Mouse (Mus musculus): ENCODE results near the gene Ak4. TPM values are rescaled to one million over a fixed set of nuclear protein-coding genes. Genes with fewer than 3 reads are reported as not detected.

Ak4 gene
- 0.71 and 1.5 TPM in 2 replicates for polyA plus RNA-seq (2012; rRNA removed)

GRCm38 (mm10) chr4:101419151-101419910 is at the start of gene Ak4:
Gene Ak4 (plus strand): TSS chr4:101419277.
- peaks cover 2% of the 10 kb centered on the region; the same call in 1 of the 2 replicates for H3K27me3 ChIP-seq (ENCODE audit: control insufficient read depth, insufficient read depth, low read length)
- peak; percentile 52 for DNase-seq
- H3K27ac ChIP-seq (ENCODE audit: control insufficient read depth, insufficient read depth, low read length) = no peak within 1 kb of the TSS
- TF ChIP-seq CTCF (IDR thresholded peaks at IDR 0.05; ENCODE audit: borderline replicate concordance, control insufficient read depth, extremely low read depth, insufficient read depth, low read length, poor library complexity) = no peak
- peak within 1 kb of the TSS; percentile 46 for H3K4me3 ChIP-seq (ENCODE audit: control insufficient read depth, insufficient read depth, low read length)
- under 1% methylated on average over 62 of the region's 74 CpGs for WGBS
- peaks cover 11% of the 10 kb centered on the region for H3K4me1 ChIP-seq (replicated peaks; ENCODE audit: control insufficient read depth, insufficient read depth, low read length)
- H3K36me3 ChIP-seq (ENCODE audit: control insufficient read depth, insufficient read depth, low read length) = no peaks in the 10 kb centered on the region

GRCm38 (mm10) chr4:101369738-101370275 is 49.3 kb upstream of the Ak4 start:
- Histone ChIP-seq H3K27ac (ENCODE audit: control insufficient read depth, insufficient read depth, low read length) (no peak overlapping the region), H3K4me3 (ENCODE audit: control insufficient read depth, insufficient read depth, low read length) (no peak overlapping the region), H3K4me1 (replicated peaks; ENCODE audit: control insufficient read depth, insufficient read depth, low read length) (no peaks in the 10 kb centered on the region), H3K27me3 (ENCODE audit: control insufficient read depth, insufficient read depth, low read length) (no peaks in the 10 kb centered on the region), H3K36me3 (ENCODE audit: control insufficient read depth, insufficient read depth, low read length) (no peaks in the 10 kb centered on the region)
- TF ChIP-seq CTCF (IDR thresholded peaks at IDR 0.05; ENCODE audit: borderline replicate concordance, control insufficient read depth, extremely low read depth, insufficient read depth, low read length, poor library complexity) = no peak
- TF ChIP-seq POLR2A (IDR thresholded peaks at IDR 0.05; ENCODE audit: control insufficient read depth, extremely low read depth, insufficient read depth, low read length, poor library complexity) = no peak
- DNase-seq = no peak
- WGBS = 96% methylated on average over 4 of the region's 4 CpGs

- Histone ChIP-seq H3K4me3 (ENCODE audit: control insufficient read depth, insufficient read depth, low read length) (no peak overlapping the region), H3K27ac (ENCODE audit: control insufficient read depth, insufficient read depth, low read length) (no peak overlapping the region), H3K36me3 (ENCODE audit: control insufficient read depth, insufficient read depth, low read length) (no peaks in the 10 kb centered on the region), H3K4me1 (replicated peaks; ENCODE audit: control insufficient read depth, insufficient read depth, low read length) (no peaks in the 10 kb centered on the region), H3K27me3 (ENCODE audit: control insufficient read depth, insufficient read depth, low read length) (no peaks in the 10 kb centered on the region)
- DNase-seq = no peak
- TF ChIP-seq POLR2A (IDR thresholded peaks at IDR 0.05; ENCODE audit: control insufficient read depth, extremely low read depth, insufficient read depth, low read length, poor library complexity) (no peak), CTCF (IDR thresholded peaks at IDR 0.05; ENCODE audit: borderline replicate concordance, control insufficient read depth, extremely low read depth, insufficient read depth, low read length, poor library complexity) (no peak)
- 76% methylated on average over 2 of the region's 2 CpGs for WGBS
Observed at GRCm38 (mm10) chr4:101372283-101372682, 46.8 kb upstream of the Ak4 start.

- WGBS = 98% methylated on average over 6 of the region's 6 CpGs
- H3K27me3 ChIP-seq (ENCODE audit: control insufficient read depth, insufficient read depth, low read length) = no peaks in the 10 kb centered on the region
- TF ChIP-seq CTCF (IDR thresholded peaks at IDR 0.05; ENCODE audit: borderline replicate concordance, control insufficient read depth, extremely low read depth, insufficient read depth, low read length, poor library complexity) = no peak
- no peak for TF ChIP-seq POLR2A (IDR thresholded peaks at IDR 0.05; ENCODE audit: control insufficient read depth, extremely low read depth, insufficient read depth, low read length, poor library complexity)
- no peak overlapping the region for H3K4me3 ChIP-seq (ENCODE audit: control insufficient read depth, insufficient read depth, low read length)
- H3K27ac ChIP-seq (ENCODE audit: control insufficient read depth, insufficient read depth, low read length) = no peak overlapping the region
- no peaks in the 10 kb centered on the region for H3K4me1 ChIP-seq (replicated peaks; ENCODE audit: control insufficient read depth, insufficient read depth, low read length)
- H3K36me3 ChIP-seq (ENCODE audit: control insufficient read depth, insufficient read depth, low read length) = no peaks in the 10 kb centered on the region
- DNase-seq = no peak
Observed at GRCm38 (mm10) chr4:101372751-101373150, 46.3 kb upstream of the Ak4 start.

GRCm38 (mm10) chr4:101374104-101374503 is 45.0 kb upstream of the Ak4 start:
- DNase-seq = no peak
- no peaks in the 10 kb centered on the region for H3K27me3 ChIP-seq (ENCODE audit: control insufficient read depth, insufficient read depth, low read length)
- H3K36me3 ChIP-seq (ENCODE audit: control insufficient read depth, insufficient read depth, low read length) = no peaks in the 10 kb centered on the region
- no peak overlapping the region for H3K4me3 ChIP-seq (ENCODE audit: control insufficient read depth, insufficient read depth, low read length)
- no peaks in the 10 kb centered on the region for H3K4me1 ChIP-seq (replicated peaks; ENCODE audit: control insufficient read depth, insufficient read depth, low read length)
- TF ChIP-seq CTCF (IDR thresholded peaks at IDR 0.05; ENCODE audit: borderline replicate concordance, control insufficient read depth, extremely low read depth, insufficient read depth, low read length, poor library complexity) (no peak), POLR2A (IDR thresholded peaks at IDR 0.05; ENCODE audit: control insufficient read depth, extremely low read depth, insufficient read depth, low read length, poor library complexity) (no peak)
- WGBS = 88% methylated on average over 8 of the region's 8 CpGs
- no peak overlapping the region for H3K27ac ChIP-seq (ENCODE audit: control insufficient read depth, insufficient read depth, low read length)

GRCm38 (mm10) chr4:101376835-101377234 is 42.2 kb upstream of the Ak4 start:
- H3K4me1 ChIP-seq (replicated peaks; ENCODE audit: control insufficient read depth, insufficient read depth, low read length) = no peaks in the 10 kb centered on the region
- no peaks in the 10 kb centered on the region for H3K27me3 ChIP-seq (ENCODE audit: control insufficient read depth, insufficient read depth, low read length)
- H3K4me3 ChIP-seq (ENCODE audit: control insufficient read depth, insufficient read depth, low read length) = no peak overlapping the region
- DNase-seq = no peak
- TF ChIP-seq CTCF (IDR thresholded peaks at IDR 0.05; ENCODE audit: borderline replicate concordance, control insufficient read depth, extremely low read depth, insufficient read depth, low read length, poor library complexity) (no peak), POLR2A (IDR thresholded peaks at IDR 0.05; ENCODE audit: control insufficient read depth, extremely low read depth, insufficient read depth, low read length, poor library complexity) (no peak)
- H3K27ac ChIP-seq (ENCODE audit: control insufficient read depth, insufficient read depth, low read length) = no peak overlapping the region
- WGBS = 92% methylated on average over 4 of the region's 4 CpGs
- H3K36me3 ChIP-seq (ENCODE audit: control insufficient read depth, insufficient read depth, low read length) = no peaks in the 10 kb centered on the region

Measured in thymus, adult 2 months (tissue).